Mouse (Mus musculus): ENCODE results near the gene Grap2.

- TF ChIP-seq CTCF (IDR thresholded peaks at IDR 0.05; ENCODE audit: borderline replicate concordance, insufficient read depth, low read depth, low read length) (no peak), POLR2A (IDR thresholded peaks at IDR 0.05; ENCODE audit: borderline replicate concordance, insufficient read depth, low read length) (no peak)
These were observed 57.8 kb downstream of the Grap2 start for GRCm38 (mm10) chr15:80630147-80630546.
